15 mouse cellular contexts compared by ENCODE assay signal in the genomic region with DNA sequence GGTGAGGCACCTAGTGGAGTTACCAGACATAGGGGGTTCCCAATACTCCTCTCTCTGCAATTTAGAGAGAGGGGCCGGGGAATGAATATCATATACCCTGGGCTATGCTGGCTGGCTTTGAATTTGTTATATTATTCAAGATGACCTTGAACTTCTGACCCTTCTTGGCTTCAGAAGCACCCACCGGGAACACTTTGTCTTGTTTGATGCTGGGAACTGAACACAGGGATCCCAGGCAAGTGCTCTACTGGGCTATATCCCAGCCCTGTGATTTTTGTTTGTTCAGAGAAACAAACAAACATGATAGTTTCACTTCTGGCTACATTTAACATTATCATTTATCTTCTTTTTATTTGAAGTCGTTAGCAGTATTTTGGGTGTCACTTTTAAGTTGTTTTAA. TPM values are rescaled to one million over a fixed set of nuclear protein-coding genes. Genes with fewer than 3 reads are reported as not detected.
"Had no signal": no experiment of that assay in that cellular context is flagged by ENCODE, and none has a peak within 500 bp of the region (broad histone marks: within the 10 kb centered on the region; RNA-seq: fewer than 3 reads in every experiment).

No protein-coding gene starts in this region.

- H3K4me3 ChIP-seq: kidney, embryonic 15.5 days; limb, embryonic 10.5 days; midbrain, embryonic 10.5 days; myocyte; neural tube, embryonic 15.5 days had no signal

- H3K9me3 ChIP-seq: kidney, embryonic 15.5 days; limb, embryonic 10.5 days; midbrain, embryonic 10.5 days; neural tube, embryonic 15.5 days had no signal

- H3K27me3 ChIP-seq: kidney, embryonic 15.5 days; neural tube, embryonic 15.5 days had no signal

- H3K27ac ChIP-seq: left cerebral cortex, adult 2 months; limb, embryonic 10.5 days; midbrain, embryonic 10.5 days; neural tube, embryonic 15.5 days had no signal

- ATAC-seq: lung, postnatal 0 days had no signal

- H3K9ac ChIP-seq: kidney, embryonic 15.5 days; neural tube, embryonic 15.5 days had no signal

- DNase-seq: kidney, adult 2 months; kidney, postnatal 14 days; lung, postnatal 4 days; midbrain, embryonic 14.5 days; right cerebral cortex, postnatal 4 days; spleen, adult 18-20 months; thymus, postnatal 14 days had no signal

- H3K4me2 ChIP-seq: kidney, embryonic 15.5 days; neural tube, embryonic 15.5 days had no signal

RNA-seq across cellular contexts. Expression of gene Rab42, which starts 52.2 kb away (rescaled TPM):
- total RNA-seq: megakaryocyte, adult 5-6 weeks had no signal
